Mouse (Mus musculus): Measurements from ENCODE around the gene Cyp8b1. TPM values are rescaled to one million over a fixed set of nuclear protein-coding genes. Genes with fewer than 3 reads are reported as not detected.

The Cyp8b1 gene
- total RNA-seq, 1 experiment: not detected

- TF ChIP-seq HCFC1 (IDR thresholded peaks at IDR 0.05; ENCODE audit: borderline replicate concordance, insufficient read depth, low read length) (no peak), ZNF384 (IDR thresholded peaks at IDR 0.05; ENCODE audit: low read depth, low read length) (no peak), CHD2 (IDR thresholded peaks at IDR 0.05; ENCODE audit: low read depth, low read length) (no peak), ZC3H11A (IDR thresholded peaks at IDR 0.05; ENCODE audit: borderline replicate concordance, low read depth, low read length) (no peak), MAFK (IDR thresholded peaks at IDR 0.05; ENCODE audit: insufficient read depth, low read depth, low read length) (no peak)
- H3K4me3 ChIP-seq (ENCODE audit: insufficient read depth in 1 of 2, low read depth in 1 of 2, low read length in 2 of 2, poor library complexity in 1 of 2, severe bottlenecking in 1 of 2): no peak within 1 kb of the TSS
- no peak within 1 kb of the TSS for H3K27ac ChIP-seq (ENCODE audit: insufficient read depth, low read depth, low read length, poor library complexity, severe bottlenecking)
- no peaks in the 10 kb centered on the region for H3K9me3 ChIP-seq (ENCODE audit: control insufficient read depth, insufficient read depth, low read depth, low read length)
- H3K9ac ChIP-seq (ENCODE audit: insufficient read depth, low read depth, low read length, poor library complexity, severe bottlenecking): no peak within 1 kb of the TSS
- H3K36me3 ChIP-seq (ENCODE audit: control insufficient read depth, insufficient read depth, low read length, poor library complexity, severe bottlenecking): no peaks in the 10 kb centered on the region
- in situ Hi-C loops (cut with MboI; ENCODE audit: low sequenced_read_pairs in 2 of 2, unreplicated experiment in 2 of 2): no loop called here
- H3K4me1 ChIP-seq (ENCODE audit: control insufficient read depth in 2 of 2, insufficient read depth in 2 of 2, low read length in 2 of 2, poor library complexity in 1 of 2): no peaks in the 10 kb centered on the region
- no peak for DNase-seq (ENCODE audit: low read depth, low spot score)
Observed at GRCm38 (mm10) chr9:121898245-121898644, 17.9 kb downstream of the Cyp8b1 start, which contains the start of gene Ackr2. TSS of gene Ackr2 (plus strand) at chr9:121898355.

GRCm38 (mm10) chr9:121896820-121897219 lies 19.3 kb downstream of the Cyp8b1 start:
- DNase-seq (ENCODE audit: low read depth, low spot score): no peak
- H3K9ac ChIP-seq (ENCODE audit: insufficient read depth, low read depth, low read length, poor library complexity, severe bottlenecking): no peak overlapping the region
- no peaks in the 10 kb centered on the region for H3K36me3 ChIP-seq (ENCODE audit: control insufficient read depth, insufficient read depth, low read length, poor library complexity, severe bottlenecking)
- H3K4me3 ChIP-seq (ENCODE audit: insufficient read depth in 1 of 2, low read depth in 1 of 2, low read length in 2 of 2, poor library complexity in 1 of 2, severe bottlenecking in 1 of 2): no peak overlapping the region
- no peak overlapping the region for H3K27ac ChIP-seq (ENCODE audit: insufficient read depth, low read depth, low read length, poor library complexity, severe bottlenecking)
- TF ChIP-seq ZC3H11A (IDR thresholded peaks at IDR 0.05; ENCODE audit: borderline replicate concordance, low read depth, low read length) (no peak), ZNF384 (IDR thresholded peaks at IDR 0.05; ENCODE audit: low read depth, low read length) (no peak), CHD2 (IDR thresholded peaks at IDR 0.05; ENCODE audit: low read depth, low read length) (no peak), HCFC1 (IDR thresholded peaks at IDR 0.05; ENCODE audit: borderline replicate concordance, insufficient read depth, low read length) (no peak), MAFK (IDR thresholded peaks at IDR 0.05; ENCODE audit: insufficient read depth, low read depth, low read length) (no peak)
- in situ Hi-C loops (cut with MboI; ENCODE audit: low sequenced_read_pairs in 2 of 2, unreplicated experiment in 2 of 2): no loop called here
- H3K4me1 ChIP-seq (ENCODE audit: control insufficient read depth in 2 of 2, insufficient read depth in 2 of 2, low read length in 2 of 2, poor library complexity in 1 of 2): no peaks in the 10 kb centered on the region
- no peaks in the 10 kb centered on the region for H3K9me3 ChIP-seq (ENCODE audit: control insufficient read depth, insufficient read depth, low read depth, low read length)

GRCm38 (mm10) chr9:121895392-121895993 lies 20.6 kb downstream of the Cyp8b1 start:
- DNase-seq (ENCODE audit: low read depth, low spot score): no peak
- Histone ChIP-seq H3K9ac (ENCODE audit: insufficient read depth, low read depth, low read length, poor library complexity, severe bottlenecking) (no peak overlapping the region), H3K4me1 (ENCODE audit: control insufficient read depth in 2 of 2, insufficient read depth in 2 of 2, low read length in 2 of 2, poor library complexity in 1 of 2) (no peaks in the 10 kb centered on the region), H3K4me3 (ENCODE audit: insufficient read depth in 1 of 2, low read depth in 1 of 2, low read length in 2 of 2, poor library complexity in 1 of 2, severe bottlenecking in 1 of 2) (no peak overlapping the region), H3K9me3 (ENCODE audit: control insufficient read depth, insufficient read depth, low read depth, low read length) (no peaks in the 10 kb centered on the region), H3K27ac (ENCODE audit: insufficient read depth, low read depth, low read length, poor library complexity, severe bottlenecking) (no peak overlapping the region), H3K36me3 (ENCODE audit: control insufficient read depth, insufficient read depth, low read length, poor library complexity, severe bottlenecking) (no peaks in the 10 kb centered on the region)
- in situ Hi-C loops (cut with MboI; ENCODE audit: low sequenced_read_pairs in 2 of 2, unreplicated experiment in 2 of 2): no loop called here
- TF ChIP-seq ZNF384 (IDR thresholded peaks at IDR 0.05; ENCODE audit: low read depth, low read length): no peak
- TF ChIP-seq CHD2 (IDR thresholded peaks at IDR 0.05; ENCODE audit: low read depth, low read length): no peak
- no peak for TF ChIP-seq HCFC1 (IDR thresholded peaks at IDR 0.05; ENCODE audit: borderline replicate concordance, insufficient read depth, low read length)
- no peak for TF ChIP-seq MAFK (IDR thresholded peaks at IDR 0.05; ENCODE audit: insufficient read depth, low read depth, low read length)
- TF ChIP-seq ZC3H11A (IDR thresholded peaks at IDR 0.05; ENCODE audit: borderline replicate concordance, low read depth, low read length): no peak

GRCm38 (mm10) chr9:121894447-121894846 lies 21.7 kb downstream of the Cyp8b1 start:
- in situ Hi-C loops (cut with MboI; ENCODE audit: low sequenced_read_pairs in 2 of 2, unreplicated experiment in 2 of 2): no loop called here
- H3K4me1 ChIP-seq (ENCODE audit: control insufficient read depth in 2 of 2, insufficient read depth in 2 of 2, low read length in 2 of 2, poor library complexity in 1 of 2): no peaks in the 10 kb centered on the region
- H3K9me3 ChIP-seq (ENCODE audit: control insufficient read depth, insufficient read depth, low read depth, low read length): no peaks in the 10 kb centered on the region
- no peak overlapping the region for H3K27ac ChIP-seq (ENCODE audit: insufficient read depth, low read depth, low read length, poor library complexity, severe bottlenecking)
- no peak overlapping the region for H3K4me3 ChIP-seq (ENCODE audit: insufficient read depth in 1 of 2, low read depth in 1 of 2, low read length in 2 of 2, poor library complexity in 1 of 2, severe bottlenecking in 1 of 2)
- no peaks in the 10 kb centered on the region for H3K36me3 ChIP-seq (ENCODE audit: control insufficient read depth, insufficient read depth, low read length, poor library complexity, severe bottlenecking)
- DNase-seq (ENCODE audit: low read depth, low spot score): no peak
- H3K9ac ChIP-seq (ENCODE audit: insufficient read depth, low read depth, low read length, poor library complexity, severe bottlenecking): no peak overlapping the region
- TF ChIP-seq HCFC1 (IDR thresholded peaks at IDR 0.05; ENCODE audit: borderline replicate concordance, insufficient read depth, low read length): no peak
- no peak for TF ChIP-seq CHD2 (IDR thresholded peaks at IDR 0.05; ENCODE audit: low read depth, low read length)
- no peak for TF ChIP-seq ZC3H11A (IDR thresholded peaks at IDR 0.05; ENCODE audit: borderline replicate concordance, low read depth, low read length)
- no peak for TF ChIP-seq ZNF384 (IDR thresholded peaks at IDR 0.05; ENCODE audit: low read depth, low read length)
- TF ChIP-seq MAFK (IDR thresholded peaks at IDR 0.05; ENCODE audit: insufficient read depth, low read depth, low read length): no peak

All from ES-E14 (cell line).